Mouse (Mus musculus) embryonic facial prominence, embryonic 12.5 days (tissue): ENCODE data around the gene Rnf187. TPM values are rescaled to one million over a fixed set of nuclear protein-coding genes. Genes with fewer than 3 reads are reported as not detected.
A peak's percentile ranks its signal among the peaks of the same experiment; 100 is the strongest.

Source experiments
- ATAC-seq: fragments of 200-750 bp; cut with Nextera tagmentation; 2 replicates; pipeline ENCODE4 v1.8.0; 2017; ENCODE audit not compliant: insufficient number of reproducible peaks, insufficient read depth, low FRiP score, low TSS enrichment
- H3K27ac ChIP-seq: fragments of 300-500 bp; sonication (generic); 2 replicates; pipeline ENCODE4 v1.5.1; 2016; ENCODE audit warnings: mild to moderate bottlenecking
- H3K27me3 ChIP-seq: fragments of 300-500 bp; sonication (generic); 2 replicates; pipeline ENCODE4 v1.6.1; 2016; ENCODE audit warnings: mild to moderate bottlenecking, moderate library complexity
- H3K36me3 ChIP-seq: fragments of 300-500 bp; sonication (generic); 2 replicates; pipeline ENCODE4 v1.6.1; 2016; ENCODE audit warnings: mild to moderate bottlenecking
- H3K4me1 ChIP-seq: fragments of 300-500 bp; sonication (generic); 2 replicates; pipeline ENCODE4 v1.6.1; 2016
- H3K4me2 ChIP-seq: fragments of 300-500 bp; sonication (generic); replicated peaks from 2 replicates; pipeline ENCODE4 v1.6.1; 2016; ENCODE audit warnings: mild to moderate bottlenecking, moderate library complexity
- H3K4me3 ChIP-seq: fragments of 300-500 bp; sonication (generic); 2 replicates; pipeline ENCODE4 v1.5.1; 2016; ENCODE audit warnings: mild to moderate bottlenecking
- H3K9ac ChIP-seq: fragments of 300-500 bp; sonication (generic); 2 replicates; pipeline ENCODE4 v1.6.1; 2016; ENCODE audit warnings: mild to moderate bottlenecking, moderate library complexity
- H3K9me3 ChIP-seq: fragments of 300-500 bp; sonication (generic); 2 replicates; pipeline ENCODE4 v1.6.1; 2016; ENCODE audit warnings: mild to moderate bottlenecking, moderate library complexity
- WGBS: fragments of 180-500 bp; shearing (Covaris S2); methylation state at CpG from one replicate; pipeline ENCODE4 v1.1.7; 2016; 5-methylcytosine and 5-hydroxymethylcytosine counted together
- polyA plus RNA-seq: library from polyadenylated mRNA; unstranded; fragments of >200 nt; fragmentation: Nextera tagmentation; extraction: Ambion mirVana; gene quantifications from 2 replicates; pipeline ENCODE4 v1.2.1, GENCODE M21; 2016

The Rnf187 gene
- polyA plus RNA-seq, 1 experiment from 2014 or later = 366 TPM

DNA sequence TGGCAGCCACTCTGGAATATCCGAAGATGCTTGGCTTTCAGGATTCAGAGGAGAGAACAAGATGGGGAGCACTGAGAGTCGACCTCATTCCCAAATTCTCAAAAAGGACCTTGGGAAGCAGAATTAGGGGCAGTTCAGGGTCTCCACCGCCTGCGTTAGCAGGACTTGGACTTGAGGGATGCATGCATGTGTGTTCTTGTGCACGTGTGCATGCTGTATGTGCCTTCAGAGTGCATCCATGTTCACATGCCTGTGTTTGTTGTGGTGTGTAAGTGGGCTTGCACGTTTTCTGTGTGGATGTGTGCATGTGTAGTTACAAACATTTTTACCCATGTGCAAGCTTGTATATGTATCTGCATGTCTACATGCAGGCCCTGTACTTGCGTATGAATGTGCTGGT, 25.5 kb upstream of the Rnf187 start:
- peaks cover 10% of the 10 kb centered on the region; the same call in 1 of the 2 replicates for H3K4me1 ChIP-seq
- ATAC-seq = no peak
- H3K27ac ChIP-seq = no peak overlapping the region
- H3K9me3 ChIP-seq = no peaks in the 10 kb centered on the region; the same call in 1 of the 2 replicates
- no peak overlapping the region for H3K9ac ChIP-seq
- no peak overlapping the region for H3K4me3 ChIP-seq
- H3K27me3 ChIP-seq = peaks cover 18% of the 10 kb centered on the region
- H3K36me3 ChIP-seq = peaks cover 6% of the 10 kb centered on the region; the same call in 1 of the 2 replicates
- 87% methylated on average over 7 of the region's 7 CpGs for WGBS
- H3K4me2 ChIP-seq = no peak overlapping the region

DNA sequence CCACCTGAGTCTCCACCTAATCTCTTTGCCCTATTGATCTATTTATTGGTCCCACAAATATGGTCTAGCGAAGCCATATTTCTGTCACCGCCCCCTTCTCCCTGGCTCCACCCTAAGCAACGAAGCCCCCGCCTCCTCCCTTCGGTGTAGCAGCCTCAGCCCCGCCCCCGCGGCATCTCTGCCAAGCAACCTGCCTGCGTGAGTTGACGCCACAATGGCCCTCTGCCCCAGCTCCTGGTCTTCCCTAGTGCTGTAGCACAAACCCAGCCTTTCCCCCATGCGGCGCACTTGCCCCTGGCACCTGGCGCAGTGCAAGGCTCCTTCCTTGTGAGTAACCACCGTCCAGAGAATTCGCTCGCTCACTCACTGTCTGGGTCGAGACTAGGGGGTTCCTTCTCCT, 24.8 kb upstream of the Rnf187 start:
- no peak overlapping the region for H3K4me2 ChIP-seq
- H3K36me3 ChIP-seq = peaks cover 4% of the 10 kb centered on the region; the same call in 1 of the 2 replicates
- no peak for ATAC-seq
- no peaks in the 10 kb centered on the region; the same call in 1 of the 2 replicates for H3K9me3 ChIP-seq
- H3K4me1 ChIP-seq = peaks cover 10% of the 10 kb centered on the region; the same call in 1 of the 2 replicates
- H3K27ac ChIP-seq = no peak overlapping the region
- 39% methylated on average over 17 of the region's 17 CpGs for WGBS
- no peak overlapping the region for H3K9ac ChIP-seq
- H3K4me3 ChIP-seq = no peak overlapping the region
- H3K27me3 ChIP-seq = peaks cover 18% of the 10 kb centered on the region

DNA sequence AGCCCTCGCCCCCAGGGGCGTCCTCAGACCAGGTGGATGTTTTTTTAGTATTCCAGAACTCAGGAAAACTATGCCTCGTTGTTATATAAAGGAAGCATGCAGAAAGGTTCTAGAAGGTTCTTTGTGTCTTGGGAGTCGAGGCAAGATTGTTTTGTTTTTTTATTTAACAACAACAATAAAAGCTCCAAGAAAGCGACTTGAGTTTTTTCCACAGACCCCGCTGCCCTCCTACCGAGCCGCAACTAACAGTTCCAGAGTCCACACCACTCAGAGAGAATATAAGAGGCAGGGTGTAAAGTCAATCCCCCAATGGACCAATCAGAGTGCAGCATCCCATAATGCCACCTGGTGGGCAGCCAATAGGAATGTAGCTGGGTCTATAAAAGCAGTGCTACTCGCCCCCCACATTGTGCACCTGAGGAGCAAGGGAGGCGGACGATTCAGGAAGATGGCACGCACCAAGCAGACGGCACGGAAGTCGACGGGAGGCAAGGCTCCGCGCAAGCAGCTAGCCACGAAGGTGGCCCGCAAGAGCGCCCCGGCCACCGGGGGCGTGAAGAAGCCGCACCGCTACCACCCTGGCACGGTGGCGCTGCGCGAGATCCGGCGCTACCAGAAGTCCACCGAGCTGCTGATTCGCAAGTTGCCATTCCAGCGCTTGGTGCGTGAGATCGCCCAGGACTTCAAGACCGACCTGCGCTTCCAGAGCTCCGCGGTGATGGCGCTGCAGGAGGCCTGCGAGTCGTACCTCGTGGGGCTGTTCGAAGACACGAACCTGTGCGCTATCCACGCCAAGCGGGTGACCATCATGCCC, 22.9 kb upstream of the Rnf187 start:
- H3K4me1 ChIP-seq = peaks cover 19% of the 10 kb centered on the region
- 63% methylated on average over 50 of the region's 50 CpGs for WGBS
- H3K4me3 ChIP-seq = no peak overlapping the region
- no peak for ATAC-seq
- H3K9me3 ChIP-seq = no peaks in the 10 kb centered on the region; the same call in 1 of the 2 replicates
- H3K27me3 ChIP-seq = peaks cover 18% of the 10 kb centered on the region
- peaks cover 8% of the 10 kb centered on the region; the same call in 1 of the 2 replicates for H3K36me3 ChIP-seq
- no peak overlapping the region for H3K9ac ChIP-seq
- H3K4me2 ChIP-seq = no peak overlapping the region
- H3K27ac ChIP-seq = no peak overlapping the region

DNA sequence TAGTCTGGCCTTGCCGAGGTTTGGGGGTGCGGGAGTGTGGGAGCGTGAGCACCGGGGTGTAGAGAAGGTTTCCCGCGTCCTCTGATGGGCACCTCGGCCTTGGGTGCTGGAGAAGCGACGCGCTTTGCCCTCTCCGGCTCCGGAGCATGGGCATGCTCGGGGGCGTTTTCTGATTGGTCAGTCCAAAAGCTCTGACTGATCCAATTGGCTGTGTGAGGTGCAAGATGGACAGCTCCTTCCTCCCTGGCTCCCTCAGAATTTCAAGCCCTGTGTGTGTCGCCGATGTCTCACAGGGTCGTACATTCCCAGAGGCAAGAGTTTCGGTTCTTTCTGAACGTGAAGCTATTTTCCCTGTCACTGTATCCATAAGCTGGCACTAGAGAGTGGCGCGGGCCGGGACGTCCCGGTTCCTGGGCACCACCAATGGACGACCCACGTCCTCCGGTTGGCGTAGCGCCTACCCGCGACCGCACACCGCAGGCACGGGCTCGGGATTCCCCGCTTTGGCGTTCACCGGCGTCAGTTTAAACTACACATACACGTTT, 21.3 kb upstream of the Rnf187 start:
- Histone ChIP-seq H3K4me3 (peak overlapping the region; percentile 42), H3K27me3 (peaks cover 18% of the 10 kb centered on the region), H3K4me1 (peaks cover 25% of the 10 kb centered on the region), H3K9ac (peak overlapping the region; percentile 40; the same call in 1 of the 2 replicates), H3K4me2 (peak overlapping the region; percentile 82), H3K9me3 (no peaks in the 10 kb centered on the region; the same call in 1 of the 2 replicates), H3K27ac (no peak overlapping the region), H3K36me3 (peaks cover 8% of the 10 kb centered on the region; the same call in 1 of the 2 replicates)
- WGBS = 2% methylated on average over 40 of the region's 40 CpGs
- 0 out of 2 replicates have a peak, but pooled peaks have one; percentile 55 for ATAC-seq

DNA sequence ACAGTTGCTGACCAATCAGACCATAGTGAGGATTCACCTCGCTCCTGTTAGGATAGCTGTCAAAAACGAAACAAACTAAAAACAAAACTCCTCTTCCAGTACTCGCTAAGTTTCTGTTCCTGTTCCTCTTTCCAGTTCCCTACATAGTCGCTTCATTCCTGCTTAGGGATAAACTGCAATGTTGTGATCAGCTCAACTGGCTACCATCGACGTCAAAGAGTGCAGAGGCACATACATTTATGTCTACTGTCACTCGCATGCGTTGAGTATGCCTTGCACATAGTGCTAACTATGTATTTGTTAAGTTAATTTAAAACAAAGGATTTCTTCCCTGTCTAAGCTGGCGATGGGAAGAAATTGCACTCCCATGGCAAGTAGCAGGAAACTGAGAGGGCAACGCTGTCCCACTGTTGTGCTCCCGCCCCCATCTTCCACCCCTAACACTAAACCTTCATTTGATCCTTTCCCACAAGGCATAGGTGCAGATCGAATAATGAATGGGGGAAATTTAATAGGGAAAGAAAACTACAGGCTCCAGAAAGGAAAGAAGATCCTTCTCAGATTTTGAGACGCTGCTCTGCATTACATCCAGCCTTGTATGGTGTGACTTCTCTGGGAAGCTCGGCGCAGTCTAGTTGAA, 20.6 kb upstream of the Rnf187 start:
- H3K9ac ChIP-seq = no peak overlapping the region
- H3K27ac ChIP-seq = no peak overlapping the region
- H3K36me3 ChIP-seq = peaks cover 8% of the 10 kb centered on the region; the same call in 1 of the 2 replicates
- no peaks in the 10 kb centered on the region; the same call in 1 of the 2 replicates for H3K9me3 ChIP-seq
- peak overlapping the region; percentile 42 for H3K4me3 ChIP-seq
- peaks cover 18% of the 10 kb centered on the region for H3K27me3 ChIP-seq
- WGBS = 36% methylated on average over 15 of the region's 15 CpGs
- no peak for ATAC-seq
- peaks cover 25% of the 10 kb centered on the region for H3K4me1 ChIP-seq
- peak overlapping the region; percentile 82 for H3K4me2 ChIP-seq

DNA sequence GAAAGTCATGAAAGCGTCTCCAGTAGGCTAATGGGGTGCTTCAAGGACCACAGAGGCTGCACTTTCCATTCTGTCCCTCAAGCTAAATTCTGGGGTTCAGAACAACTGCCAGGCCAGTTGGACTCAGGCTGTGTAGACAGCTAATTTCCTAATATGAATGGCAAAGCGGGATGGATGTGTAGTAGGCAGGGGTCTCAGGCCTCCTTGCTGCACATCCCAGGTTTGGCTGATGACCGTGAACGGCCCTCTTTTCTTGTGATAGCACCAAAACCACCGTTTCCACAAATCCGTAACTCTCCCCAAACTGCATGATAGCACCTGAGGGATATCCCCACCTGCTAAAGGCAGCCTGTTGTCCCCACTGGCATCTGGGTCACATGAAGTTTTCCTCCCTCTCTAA, 19.8 kb upstream of the Rnf187 start:
- 86% methylated on average over 6 of the region's 6 CpGs for WGBS
- H3K27me3 ChIP-seq = peaks cover 13% of the 10 kb centered on the region
- no peak overlapping the region for H3K9ac ChIP-seq
- H3K4me1 ChIP-seq = peaks cover 27% of the 10 kb centered on the region
- H3K4me2 ChIP-seq = no peak overlapping the region
- no peaks in the 10 kb centered on the region; the same call in 1 of the 2 replicates for H3K9me3 ChIP-seq
- no peak for ATAC-seq
- no peak overlapping the region for H3K27ac ChIP-seq
- H3K4me3 ChIP-seq = no peak overlapping the region
- H3K36me3 ChIP-seq = peaks cover 8% of the 10 kb centered on the region; the same call in 1 of the 2 replicates

DNA sequence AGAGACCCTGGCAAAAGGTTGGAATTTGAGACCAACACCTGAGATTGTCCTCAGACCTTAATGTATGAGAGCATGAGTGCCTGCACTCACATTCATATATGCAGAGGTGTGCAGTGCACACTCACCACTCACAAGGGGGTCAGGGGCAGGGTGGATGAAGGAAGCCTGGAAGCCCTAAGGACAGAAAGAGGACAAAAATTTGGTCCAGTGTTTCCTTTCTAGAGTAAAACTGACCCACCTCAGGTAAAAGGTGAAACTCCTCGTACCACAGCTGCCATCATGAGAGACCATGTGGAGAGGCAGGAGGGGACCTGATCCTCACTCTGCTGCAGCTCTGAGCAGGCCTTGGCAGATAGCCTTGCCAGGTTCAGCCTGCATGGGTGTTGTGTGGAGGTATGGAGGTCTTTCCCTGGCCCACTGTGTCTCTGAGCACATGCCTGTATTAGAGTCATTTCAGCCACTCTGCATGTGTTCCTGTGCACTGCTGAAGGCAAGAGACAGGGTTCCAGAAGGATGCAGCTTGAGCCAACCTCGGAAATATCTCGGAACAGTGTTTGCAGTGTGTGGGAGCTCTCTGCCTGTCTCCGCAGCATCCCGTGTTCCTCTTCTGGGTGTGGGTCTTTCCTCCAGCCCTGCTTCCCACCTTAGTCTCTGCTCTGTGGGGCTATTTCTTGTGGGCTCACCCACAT, 18.7 kb upstream of the Rnf187 start:
- Histone ChIP-seq H3K4me3 (0 out of 2 replicates have a peak overlapping the region, but pooled peaks have one; percentile 7), H3K27me3 (0 out of 2 replicates have a peak, but pooled peaks cover 8% of the 10 kb centered on the region), H3K9ac (peak overlapping the region; percentile 90; the same call in 1 of the 2 replicates), H3K9me3 (no peaks in the 10 kb centered on the region; the same call in 1 of the 2 replicates), H3K27ac (no peak overlapping the region), H3K4me1 (peaks cover 31% of the 10 kb centered on the region), H3K4me2 (peak overlapping the region; percentile 66), H3K36me3 (peaks cover 8% of the 10 kb centered on the region; the same call in 1 of the 2 replicates)
- 88% methylated on average over 5 of the region's 5 CpGs for WGBS
- no peak for ATAC-seq

DNA sequence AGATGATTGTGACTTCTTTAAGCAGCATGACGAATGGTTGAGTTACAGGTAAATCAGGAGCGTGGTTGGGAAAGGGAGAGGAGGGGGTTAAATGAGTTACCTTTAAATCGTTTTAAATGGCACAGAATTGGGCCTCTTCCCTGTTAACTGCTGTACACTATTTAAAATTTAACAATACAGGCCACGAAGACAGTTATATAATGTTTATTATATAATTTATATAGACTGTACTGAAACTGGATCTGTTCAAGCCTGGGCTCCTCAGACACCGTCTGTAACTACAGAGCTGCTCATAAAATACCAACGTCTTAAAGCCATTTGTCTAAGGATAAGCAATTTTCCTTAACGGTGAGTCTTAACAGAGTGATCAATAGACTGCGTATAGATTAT, 17.1 kb upstream of the Rnf187 start:
- peaks cover 8% of the 10 kb centered on the region; the same call in 1 of the 2 replicates for H3K36me3 ChIP-seq
- H3K4me2 ChIP-seq = peak overlapping the region; percentile 66
- H3K9ac ChIP-seq = peak overlapping the region; percentile 90
- 30% methylated on average over 8 of the region's 8 CpGs for WGBS
- no peak for ATAC-seq
- peaks cover 31% of the 10 kb centered on the region for H3K4me1 ChIP-seq
- peaks cover 5% of the 10 kb centered on the region; the same call in 1 of the 2 replicates for H3K27me3 ChIP-seq
- H3K9me3 ChIP-seq = no peaks in the 10 kb centered on the region
- peak overlapping the region; percentile 98; the same call in 1 of the 2 replicates for H3K27ac ChIP-seq
- H3K4me3 ChIP-seq = peak overlapping the region; percentile 89

DNA sequence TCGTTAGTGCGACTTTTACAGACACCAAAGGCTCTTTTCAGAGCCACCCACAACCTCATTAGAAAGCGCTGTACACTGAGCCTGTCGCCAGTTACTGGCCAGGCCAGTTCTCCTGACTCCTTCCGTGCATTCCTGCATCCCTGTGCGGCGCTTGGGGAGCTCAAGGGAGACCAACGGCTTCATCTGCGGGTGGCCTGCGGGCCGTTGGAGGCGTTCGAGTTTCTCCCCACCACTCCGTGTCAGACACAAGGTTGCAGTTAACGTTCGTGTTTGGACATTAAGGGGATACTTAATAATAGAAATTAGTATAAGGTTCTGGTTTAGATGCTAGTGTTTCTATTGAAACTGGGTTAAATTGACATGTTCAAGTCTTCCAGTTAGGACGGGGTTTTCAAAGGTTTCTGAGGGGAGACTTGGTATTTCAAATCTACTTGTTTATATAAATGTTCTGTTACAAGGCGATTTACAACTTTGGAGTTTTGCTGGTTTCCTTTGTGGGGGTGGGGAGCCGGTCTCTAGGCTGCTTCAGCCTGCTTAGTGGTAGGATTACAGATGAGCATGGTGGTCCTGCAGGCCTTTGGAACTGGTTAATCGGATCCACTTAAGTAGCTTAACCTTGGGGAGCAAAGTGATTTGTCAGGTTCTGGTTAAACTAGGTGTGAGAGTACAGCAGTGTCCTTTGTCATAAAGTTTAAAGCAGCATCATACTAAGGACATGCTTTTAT, 16.6 kb upstream of the Rnf187 start:
- Histone ChIP-seq H3K4me1 (peaks cover 31% of the 10 kb centered on the region), H3K4me2 (peak overlapping the region; percentile 66)
- under 1% methylated on average over 20 of the region's 20 CpGs for WGBS

DNA sequence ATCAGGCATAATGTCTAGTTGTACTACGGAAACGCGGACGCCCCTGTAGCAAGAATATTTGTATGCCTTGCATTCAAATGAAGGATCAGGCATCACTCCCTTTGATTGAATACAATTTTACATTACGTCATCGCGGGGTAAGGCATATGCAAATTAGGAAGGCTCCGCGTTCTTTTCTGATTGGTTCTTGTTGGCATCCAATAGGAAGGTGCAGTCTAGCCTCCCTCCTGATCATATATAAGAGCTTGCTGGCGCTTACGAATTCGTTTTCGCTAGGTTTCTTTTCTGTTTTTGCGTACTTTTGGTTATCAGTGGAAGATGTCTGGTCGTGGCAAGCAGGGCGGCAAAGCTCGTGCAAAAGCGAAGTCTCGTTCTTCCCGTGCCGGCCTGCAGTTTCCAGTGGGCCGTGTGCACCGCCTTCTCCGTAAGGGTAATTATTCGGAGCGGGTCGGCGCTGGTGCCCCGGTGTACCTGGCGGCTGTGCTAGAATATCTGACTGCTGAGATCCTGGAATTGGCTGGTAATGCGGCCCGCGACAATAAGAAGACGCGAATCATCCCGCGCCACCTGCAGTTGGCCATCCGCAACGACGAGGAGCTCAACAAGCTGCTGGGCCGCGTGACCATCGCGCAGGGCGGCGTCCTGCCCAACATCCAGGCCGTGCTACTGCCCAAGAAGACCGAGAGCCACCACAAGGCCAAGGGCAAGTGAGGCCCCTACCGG, 15.9 kb upstream of the Rnf187 start, which contains the start of the genes Hist3h2a and Trim17:
Gene Hist3h2a, plus strand, starts transcription at position 266 of the 723 bp plus-strand sequence.
Gene Trim17, plus strand, starts transcription at position 266 of the 723 bp plus-strand sequence.
- peaks cover 27% of the 10 kb centered on the region for H3K4me1 ChIP-seq
- H3K4me2 ChIP-seq = peak within 1 kb of the TSS; percentile 90
- no peaks in the 10 kb centered on the region for H3K9me3 ChIP-seq
- peak; percentile 86 for ATAC-seq
- WGBS = under 1% methylated on average over 49 of the region's 49 CpGs
- H3K36me3 ChIP-seq = peaks cover 8% of the 10 kb centered on the region; the same call in 1 of the 2 replicates
- H3K4me3 ChIP-seq = peak within 1 kb of the TSS; percentile 89
- peaks cover 5% of the 10 kb centered on the region; the same call in 1 of the 2 replicates for H3K27me3 ChIP-seq
- peak within 1 kb of the TSS; percentile 98 for H3K27ac ChIP-seq
- H3K9ac ChIP-seq = peak within 1 kb of the TSS; percentile 90

More for the DNA sequence above, 16.6 kb upstream of the Rnf187 start:
- H3K36me3 ChIP-seq = peaks cover 8% of the 10 kb centered on the region; the same call in 1 of the 2 replicates
- peak overlapping the region; percentile 89 for H3K4me3 ChIP-seq
- no peaks in the 10 kb centered on the region for H3K9me3 ChIP-seq
- peak overlapping the region; percentile 98 for H3K27ac ChIP-seq
- ATAC-seq = peak; percentile 23; the same call in 1 of the 2 replicates
- H3K27me3 ChIP-seq = peaks cover 5% of the 10 kb centered on the region; the same call in 1 of the 2 replicates
- H3K9ac ChIP-seq = peak overlapping the region; percentile 90
